Mouse (Mus musculus) kidney, postnatal 0 days (tissue): ENCODE measurements at regions not wholly inside any gene's neighbourhood (a gene's known extent, or its start where the extent isn't known, plus 50 kb on each side); places are given as distances from the start of the nearest gene placed in this dataset.

ENCODE experiments used
- ATAC-seq: fragments of 200-750 bp; cut with Nextera tagmentation; replicated peaks from 2 replicates; pipeline ENCODE4 v1.8.0; 2017; ENCODE audit warnings: low read depth, moderate number of reproducible peaks, moderate TSS enrichment, moderate library complexity; ENCODE audit not compliant: low FRiP score
- DNase-seq: peaks from one replicate; pipeline ENCODE4 v3.0.0-alpha.2; 2016; ENCODE audit warnings: low spot score
- H3K27ac ChIP-seq: fragments of 300-500 bp; sonication (generic); 2 replicates; pipeline ENCODE4 v1.5.1; 2014; ENCODE audit warnings: mild to moderate bottlenecking
- H3K27me3 ChIP-seq: fragments of 300-500 bp; sonication (generic); 2 replicates; pipeline ENCODE4 v1.6.1; 2014; ENCODE audit warnings: low read length, mixed read lengths; ENCODE audit not compliant: insufficient read depth
- H3K36me3 ChIP-seq: fragments of 300-500 bp; sonication (generic); 2 replicates; pipeline ENCODE4 v1.6.1; 2014; ENCODE audit warnings: low read length, mixed read lengths; ENCODE audit not compliant: insufficient read depth
- H3K4me1 ChIP-seq: fragments of 300-500 bp; sonication (generic); replicated peaks from 2 replicates; pipeline ENCODE4 v1.6.1; 2014; ENCODE audit warnings: antibody characterized with exemption, low read length, mixed read lengths; ENCODE audit not compliant: insufficient read depth
- H3K4me2 ChIP-seq: fragments of 300-500 bp; sonication (generic); 2 replicates; pipeline ENCODE4 v1.6.1; 2014; ENCODE audit warnings: mild to moderate bottlenecking, low read length, moderate library complexity, mixed read lengths
- H3K4me3 ChIP-seq: fragments of 300-500 bp; sonication (generic); replicated peaks from 2 replicates; pipeline ENCODE4 v1.5.1; 2014; ENCODE audit warnings: low read depth, low read length
- H3K9ac ChIP-seq: fragments of 300-500 bp; sonication (generic); 2 replicates; pipeline ENCODE4 v1.6.1; 2014; ENCODE audit warnings: low read depth, low read length
- H3K9me3 ChIP-seq: fragments of 300-500 bp; sonication (generic); replicated peaks from 2 replicates; pipeline ENCODE4 v1.6.1; 2016; ENCODE audit warnings: low read length, inconsistent platforms, mixed read lengths
- CTCF ChIP-seq: IDR thresholded peaks from 2 replicates; pipeline ENCODE4 v1.5.1; 2016; ENCODE audit warnings: antibody characterized with exemption, low read depth, mild to moderate bottlenecking, moderate library complexity
- WGBS: fragments of 180-500 bp; shearing (Covaris S2); extraction: QIAGEN DNeasy Blood & Tissue Kit; methylation state at CpG from one replicate; pipeline ENCODE4 v1.1.7; 2014; 5-methylcytosine and 5-hydroxymethylcytosine counted together

- Histone ChIP-seq H3K27me3 (no peaks in the 10 kb centered on the region), H3K36me3 (no peaks in the 10 kb centered on the region), H3K4me2 (no peak overlapping the region), H3K9me3 (no peaks in the 10 kb centered on the region), H3K4me3 (no peak overlapping the region), H3K9ac (no peak overlapping the region), H3K4me1 (no peaks in the 10 kb centered on the region), H3K27ac (no peak overlapping the region)
- TF ChIP-seq CTCF: no peak
- 92% methylated on average over 5 of the region's 5 CpGs for WGBS
- DNase-seq (no peak), ATAC-seq (no peak)
Measured at GRCm38 (mm10) chr13:115727986-115728385, 581.5 kb downstream of the Isl1 start.

- ATAC-seq (no peak), DNase-seq (peak; percentile 10)
Measured at GRCm38 (mm10) chr13:115725356-115725952, 584.0 kb downstream of the Isl1 start.

GRCm38 (mm10) chr13:115719276-115719675 is 590.2 kb downstream of the Isl1 start:
- DNase-seq: no peak
- no peak overlapping the region for H3K9ac ChIP-seq
- ATAC-seq: no peak
- H3K4me2 ChIP-seq: no peak overlapping the region
- H3K4me1 ChIP-seq: no peaks in the 10 kb centered on the region
- no peaks in the 10 kb centered on the region for H3K9me3 ChIP-seq
- no peaks in the 10 kb centered on the region for H3K36me3 ChIP-seq
- no peaks in the 10 kb centered on the region for H3K27me3 ChIP-seq
- TF ChIP-seq CTCF: no peak
- H3K4me3 ChIP-seq: no peak overlapping the region
- no peak overlapping the region for H3K27ac ChIP-seq
- 86% methylated on average over 2 of the region's 2 CpGs for WGBS

More at GRCm38 (mm10) chr13:115725356-115725952, 584.0 kb downstream of the Isl1 start:
- Histone ChIP-seq H3K4me2 (no peak overlapping the region), H3K4me1 (no peaks in the 10 kb centered on the region), H3K9ac (no peak overlapping the region), H3K27ac (no peak overlapping the region), H3K9me3 (no peaks in the 10 kb centered on the region), H3K36me3 (no peaks in the 10 kb centered on the region), H3K4me3 (no peak overlapping the region), H3K27me3 (no peaks in the 10 kb centered on the region)
- TF ChIP-seq CTCF: peak; percentile 35; the same call in 1 of the 2 replicates
- WGBS: 29% methylated on average over 5 of the region's 5 CpGs

- no peaks in the 10 kb centered on the region for H3K4me1 ChIP-seq
- no peak overlapping the region for H3K27ac ChIP-seq
- DNase-seq (no peak), ATAC-seq (no peak)
- no peaks in the 10 kb centered on the region for H3K36me3 ChIP-seq
- H3K4me3 ChIP-seq: no peak overlapping the region
- no peak overlapping the region for H3K9ac ChIP-seq
- no peak overlapping the region for H3K4me2 ChIP-seq
- no peaks in the 10 kb centered on the region for H3K9me3 ChIP-seq
- no peaks in the 10 kb centered on the region for H3K27me3 ChIP-seq
- no peak for TF ChIP-seq CTCF
- WGBS: 60% methylated on average over 5 of the region's 5 CpGs
Measured at GRCm38 (mm10) chr13:115718859-115719258, 590.6 kb downstream of the Isl1 start.

- Histone ChIP-seq H3K4me1 (no peaks in the 10 kb centered on the region), H3K9me3 (no peaks in the 10 kb centered on the region), H3K4me2 (no peak overlapping the region), H3K9ac (no peak overlapping the region), H3K36me3 (no peaks in the 10 kb centered on the region), H3K27me3 (no peaks in the 10 kb centered on the region), H3K27ac (no peak overlapping the region), H3K4me3 (no peak overlapping the region)
- WGBS: 37% methylated on average over 2 of the region's 2 CpGs
- no peak for DNase-seq
- ATAC-seq: no peak
- no peak for TF ChIP-seq CTCF
Measured at GRCm38 (mm10) chr13:115696197-115696596, 594.4 kb upstream of the Itga1 start.

GRCm38 (mm10) chr13:115687426-115687825 is 585.7 kb upstream of the Itga1 start:
- H3K36me3 ChIP-seq: no peaks in the 10 kb centered on the region
- H3K4me1 ChIP-seq: no peaks in the 10 kb centered on the region
- H3K27me3 ChIP-seq: no peaks in the 10 kb centered on the region
- TF ChIP-seq CTCF: no peak
- no peaks in the 10 kb centered on the region for H3K9me3 ChIP-seq
- no peak overlapping the region for H3K27ac ChIP-seq
- 81% methylated on average over 4 of the region's 4 CpGs for WGBS
- ATAC-seq: no peak
- H3K4me2 ChIP-seq: no peak overlapping the region
- no peak overlapping the region for H3K9ac ChIP-seq
- no peak for DNase-seq
- H3K4me3 ChIP-seq: no peak overlapping the region

- 38% methylated on average over 6 of the region's 6 CpGs for WGBS
- DNase-seq: peak; percentile 43
Measured at GRCm38 (mm10) chr13:115679591-115679990, 577.8 kb upstream of the Itga1 start.

More at GRCm38 (mm10) chr13:115679591-115679990, 577.8 kb upstream of the Itga1 start:
- Histone ChIP-seq H3K27ac (no peak overlapping the region), H3K9ac (no peak overlapping the region), H3K4me3 (no peak overlapping the region), H3K4me2 (no peak overlapping the region), H3K27me3 (no peaks in the 10 kb centered on the region), H3K9me3 (no peaks in the 10 kb centered on the region), H3K4me1 (no peaks in the 10 kb centered on the region), H3K36me3 (no peaks in the 10 kb centered on the region)
- no peak for ATAC-seq
- TF ChIP-seq CTCF: peak; percentile 61
